Mouse (Mus musculus) E14TG2a.4 (cell line): ENCODE results near the gene Krtap2-4.

Experiments used
- CTCF ChIP-seq: conservative IDR thresholded peaks from 2 replicates; pipeline ENCODE4 v1.5.1; 2014; ENCODE audit warnings: low read length
- POU5F1 ChIP-seq: IDR thresholded peaks from 2 replicates; pipeline ENCODE4 v1.6.1; 2014; ENCODE audit warnings: low read length, borderline replicate concordance

DNA sequence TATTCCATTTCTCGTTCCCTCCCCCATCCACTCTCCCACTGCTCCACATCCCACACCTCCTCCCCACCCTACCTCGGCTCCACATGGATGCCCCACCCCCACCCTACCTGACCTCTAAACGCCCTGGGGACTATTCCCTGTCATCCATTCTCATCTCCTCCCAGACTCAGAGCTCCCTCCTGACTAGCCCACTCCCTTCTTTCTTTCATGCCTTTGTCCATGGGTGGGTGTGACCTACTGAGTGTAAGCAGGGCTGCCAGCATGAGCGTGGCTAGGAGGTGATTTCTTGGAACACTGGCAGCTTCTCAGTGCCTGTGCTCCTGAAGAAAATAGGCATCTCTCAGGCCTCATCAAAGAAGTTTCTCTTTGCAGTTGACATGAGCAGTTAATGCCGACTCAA lies 42.4 kb upstream of the Krtap2-4 start:
- TF ChIP-seq CTCF (no peak), POU5F1 (no peak)
